Mouse (Mus musculus): ENCODE results near the gene Cbfa2t3. TPM values are rescaled to one million over a fixed set of nuclear protein-coding genes. Genes with fewer than 3 reads are reported as not detected.

Gene Cbfa2t3
- polyA plus RNA-seq, 2 experiments: 1.9 to 3.3 TPM

- TF ChIP-seq CTCF (IDR thresholded peaks at IDR 0.05; ENCODE audit: low read depth) (no peak), EP300 (IDR thresholded peaks at IDR 0.05; ENCODE audit: low read depth) (no peak)
- peaks cover 2 to 5% of the 10 kb centered on the region in 2 experiments; a peak in 3 of 4 replicates for H3K4me1 ChIP-seq (replicated peaks; ENCODE audit: control insufficient read depth in 2 of 2, insufficient read depth in 2 of 2, low read length in 1 of 2)
- no peaks in the 10 kb centered on the region for H3K9me3 ChIP-seq (ENCODE audit: control insufficient read depth, low read length)
- H3K27me3 ChIP-seq (ENCODE audit: control insufficient read depth, insufficient read depth, low read length): no peaks in the 10 kb centered on the region
- H3K9ac ChIP-seq (replicated peaks): no peak overlapping the region
- no peaks in the 10 kb centered on the region for H3K36me3 ChIP-seq (replicated peaks; ENCODE audit: control insufficient read depth, insufficient read depth, low read depth)
- 78% methylated on average over 17 of the region's 17 CpGs for WGBS (ENCODE audit: insufficient replicate concordance)
- DNase-seq (ENCODE audit: low read depth in 3 of 3, low spot score in 3 of 3) (no peak), ATAC-seq (ENCODE audit: insufficient read depth) (no peak)
- H3K4me2 ChIP-seq (ENCODE audit: low read depth): no peak overlapping the region
- no peak overlapping the region for H3K27ac ChIP-seq
- no peak overlapping the region for H3K4me3 ChIP-seq (ENCODE audit: insufficient read depth in 1 of 2, low read depth in 2 of 2, low read length in 2 of 2)
Measured at GRCm38 (mm10) chr8:122623844-122624642, 74.9 kb downstream of the Cbfa2t3 start.

- 54% methylated on average over 6 of the region's 6 CpGs for WGBS (ENCODE audit: insufficient replicate concordance)
Measured at GRCm38 (mm10) chr8:122622727-122623126, 76.2 kb downstream of the Cbfa2t3 start, which contains the start of gene Pabpn1l. Pabpn1l (minus strand) TSS chr8:122622739.

GRCm38 (mm10) chr8:122620446-122620845, 78.5 kb downstream of the Cbfa2t3 start:
- no peak for DNase-seq (ENCODE audit: low read depth in 3 of 3, low spot score in 3 of 3)
- ATAC-seq (ENCODE audit: insufficient read depth): no peak
- no peaks in the 10 kb centered on the region for H3K27me3 ChIP-seq (ENCODE audit: control insufficient read depth, insufficient read depth, low read length)
- no peak overlapping the region for H3K9ac ChIP-seq (replicated peaks)
- WGBS (ENCODE audit: insufficient replicate concordance): 28% methylated on average over 5 of the region's 5 CpGs
- no peaks in the 10 kb centered on the region for H3K36me3 ChIP-seq (replicated peaks; ENCODE audit: control insufficient read depth, insufficient read depth, low read depth)
- H3K4me3 ChIP-seq (ENCODE audit: insufficient read depth in 1 of 2, low read depth in 2 of 2, low read length in 2 of 2): no peak overlapping the region
- H3K9me3 ChIP-seq (ENCODE audit: control insufficient read depth, low read length): no peaks in the 10 kb centered on the region
- peaks cover 13 to 14% of the 10 kb centered on the region in 2 experiments for H3K4me1 ChIP-seq (replicated peaks; ENCODE audit: control insufficient read depth in 2 of 2, insufficient read depth in 2 of 2, low read length in 1 of 2)
- no peak overlapping the region for H3K27ac ChIP-seq
- TF ChIP-seq CTCF (IDR thresholded peaks at IDR 0.05; ENCODE audit: low read depth) (no peak), EP300 (IDR thresholded peaks at IDR 0.05; ENCODE audit: low read depth) (no peak)
- no peak overlapping the region for H3K4me2 ChIP-seq (ENCODE audit: low read depth)

More at GRCm38 (mm10) chr8:122622727-122623126, 76.2 kb downstream of the Cbfa2t3 start, which contains the start of gene Pabpn1l:
- Histone ChIP-seq H3K9ac (replicated peaks) (no peak within 1 kb of the TSS), H3K4me3 (ENCODE audit: insufficient read depth in 1 of 2, low read depth in 2 of 2, low read length in 2 of 2) (no peak within 1 kb of the TSS), H3K27ac (no peak within 1 kb of the TSS), H3K27me3 (ENCODE audit: control insufficient read depth, insufficient read depth, low read length) (no peaks in the 10 kb centered on the region), H3K4me1 (replicated peaks; ENCODE audit: control insufficient read depth in 2 of 2, insufficient read depth in 2 of 2, low read length in 1 of 2) (peaks cover 13 to 14% of the 10 kb centered on the region in 2 experiments), H3K4me2 (ENCODE audit: low read depth) (no peak within 1 kb of the TSS), H3K9me3 (ENCODE audit: control insufficient read depth, low read length) (no peaks in the 10 kb centered on the region), H3K36me3 (replicated peaks; ENCODE audit: control insufficient read depth, insufficient read depth, low read depth) (no peaks in the 10 kb centered on the region)
- TF ChIP-seq CTCF (IDR thresholded peaks at IDR 0.05; ENCODE audit: low read depth): no peak
- TF ChIP-seq EP300 (IDR thresholded peaks at IDR 0.05; ENCODE audit: low read depth): no peak
- no peak for ATAC-seq (ENCODE audit: insufficient read depth)
- no peak for DNase-seq (ENCODE audit: low read depth in 3 of 3, low spot score in 3 of 3)

- Histone ChIP-seq H3K9me3 (ENCODE audit: control insufficient read depth, low read length) (no peaks in the 10 kb centered on the region), H3K36me3 (replicated peaks; ENCODE audit: control insufficient read depth, insufficient read depth, low read depth) (no peaks in the 10 kb centered on the region), H3K4me3 (ENCODE audit: insufficient read depth in 1 of 2, low read depth in 2 of 2, low read length in 2 of 2) (no peak overlapping the region), H3K4me2 (ENCODE audit: low read depth) (peak overlapping the region; percentile 43), H3K27me3 (ENCODE audit: control insufficient read depth, insufficient read depth, low read length) (no peaks in the 10 kb centered on the region), H3K9ac (replicated peaks) (peak overlapping the region; percentile 38), H3K27ac (peak overlapping the region; percentile 64), H3K4me1 (replicated peaks; ENCODE audit: control insufficient read depth in 2 of 2, insufficient read depth in 2 of 2, low read length in 1 of 2) (peaks cover 13 to 14% of the 10 kb centered on the region in 2 experiments)
- peak; percentile 94 for ATAC-seq (ENCODE audit: insufficient read depth)
- 14% methylated on average over 6 of the region's 6 CpGs for WGBS (ENCODE audit: insufficient replicate concordance)
- TF ChIP-seq CTCF (IDR thresholded peaks at IDR 0.05; ENCODE audit: low read depth) (no peak), EP300 (IDR thresholded peaks at IDR 0.05; ENCODE audit: low read depth) (peak; percentile 85)
- DNase-seq (ENCODE audit: low read depth in 3 of 3, low spot score in 3 of 3): peak; percentile 75 to 79 (median 78)
Measured at GRCm38 (mm10) chr8:122618660-122619378, 80.1 kb downstream of the Cbfa2t3 start.

Measured in liver, embryonic 14.5 days (tissue).